Mouse (Mus musculus): ENCODE results near the gene Ece1. TPM values are rescaled to one million over a fixed set of nuclear protein-coding genes. Genes with fewer than 3 reads are reported as not detected.
"Not testable (repeated sequence)": the region's sequence is repeated elsewhere in the genome, so short reads cannot be mapped to it uniquely, and the experiment has no call there.

Ece1 gene
- total and polyA plus RNA-seq, 3 experiments: under 0.01 to 0.02 TPM; not detected in 1

DNA sequence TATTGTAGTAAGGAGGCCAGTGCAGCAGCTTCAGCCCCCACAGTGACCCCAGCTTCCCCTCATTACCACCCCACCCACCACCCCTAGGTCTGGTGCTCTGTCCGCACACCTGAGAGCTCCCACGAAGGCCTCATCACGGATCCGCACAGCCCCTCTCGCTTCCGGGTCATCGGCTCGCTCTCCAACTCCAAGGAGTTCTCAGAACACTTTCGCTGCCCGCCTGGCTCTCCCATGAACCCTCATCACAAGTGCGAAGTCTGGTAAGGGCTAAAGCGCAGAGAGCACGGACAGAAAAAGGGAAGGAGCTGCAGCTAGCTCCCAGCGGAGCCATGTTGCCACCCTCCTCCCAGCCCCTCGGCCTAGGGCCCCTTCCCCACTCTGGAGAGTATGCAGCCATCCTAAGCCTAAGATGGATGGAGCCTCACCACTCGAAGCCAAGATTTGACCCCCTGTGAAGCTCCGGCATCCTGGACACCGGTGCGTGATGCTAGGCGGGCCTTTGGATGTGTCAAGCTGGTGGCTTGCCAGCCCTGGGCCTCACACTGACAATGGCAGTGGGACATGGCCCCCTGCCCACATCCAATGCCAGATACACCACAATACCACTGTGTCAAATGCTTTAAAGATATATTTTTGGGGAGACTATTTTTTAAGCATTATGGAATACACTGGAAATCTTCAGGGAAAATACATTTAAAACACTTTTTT, 100.8 kb downstream of the Ece1 start:
- ATAC-seq (ENCODE audit: extremely low read depth, insufficient number of reproducible peaks, low FRiP score, poor library complexity, severe bottlenecking): no peak
- TF ChIP-seq POLR2AphosphoS5 (IDR thresholded peaks at IDR 0.05; ENCODE audit: insufficient replicate concordance, low read depth, low read length) (no peak), GATA1 (IDR thresholded peaks at IDR 0.05; ENCODE audit: borderline replicate concordance, low read length) (no peak), CTCF (IDR thresholded peaks at IDR 0.05; ENCODE audit: low read depth, low read length) (no peak), TAL1 (conservative IDR thresholded peaks at IDR 0.05; ENCODE audit: low read depth, low read length) (no peak), GATA2 (IDR thresholded peaks at IDR 0.05; ENCODE audit: borderline replicate concordance, low read depth, low read length) (no peak)

DNA sequence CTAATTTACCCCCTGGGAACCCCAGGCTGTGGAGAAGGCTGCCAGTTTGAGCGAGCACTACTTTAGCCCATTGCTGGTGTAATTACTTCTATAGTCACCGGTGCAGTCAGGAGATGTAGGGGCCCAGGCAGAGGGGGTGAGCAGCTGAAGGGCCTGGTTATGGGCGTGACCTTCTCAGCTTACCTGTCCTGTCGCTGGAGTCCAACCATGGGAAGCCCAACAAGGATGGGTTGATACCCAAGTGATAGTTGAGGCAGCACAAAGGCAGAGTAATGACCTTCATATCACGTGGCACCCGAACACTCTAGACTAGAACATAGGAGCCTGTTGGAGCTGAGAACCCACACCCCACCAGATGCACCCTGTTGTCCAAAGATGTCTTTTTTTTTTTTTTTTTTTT, 101.4 kb downstream of the Ece1 start:
- Histone ChIP-seq H3K9me3 (replicated peaks) (no peaks in the 10 kb centered on the region), H3K36me3 (replicated peaks) (no peaks in the 10 kb centered on the region), H3K27me3 (ENCODE audit: insufficient read depth, low read length) (peaks cover 29% of the 10 kb centered on the region), H3K4me1 (ENCODE audit: insufficient read depth, low read depth, low read length) (no peaks in the 10 kb centered on the region), H3K4me3 (ENCODE audit: low read depth, low read length) (no peak overlapping the region)
- ATAC-seq (ENCODE audit: extremely low read depth, insufficient number of reproducible peaks, low FRiP score, poor library complexity, severe bottlenecking) (no peak), DNase-seq (ENCODE audit: low spot score) (no peak)
- TF ChIP-seq GATA1 (IDR thresholded peaks at IDR 0.05; ENCODE audit: borderline replicate concordance, low read length) (no peak), CTCF (IDR thresholded peaks at IDR 0.05; ENCODE audit: low read depth, low read length) (no peak), GATA2 (IDR thresholded peaks at IDR 0.05; ENCODE audit: borderline replicate concordance, low read depth, low read length) (no peak), POLR2AphosphoS5 (IDR thresholded peaks at IDR 0.05; ENCODE audit: insufficient replicate concordance, low read depth, low read length) (no peak), TAL1 (conservative IDR thresholded peaks at IDR 0.05; ENCODE audit: low read depth, low read length) (no peak)

More for the DNA sequence above, 100.8 kb downstream of the Ece1 start:
- no peak overlapping the region for H3K4me3 ChIP-seq (ENCODE audit: low read depth, low read length)
- H3K9me3 ChIP-seq (replicated peaks): no peaks in the 10 kb centered on the region
- H3K4me1 ChIP-seq (ENCODE audit: insufficient read depth, low read depth, low read length): no peaks in the 10 kb centered on the region
- H3K27me3 ChIP-seq (ENCODE audit: insufficient read depth, low read length): peaks cover 33% of the 10 kb centered on the region
- no peak for DNase-seq (ENCODE audit: low spot score)
- no peaks in the 10 kb centered on the region for H3K36me3 ChIP-seq (replicated peaks)

DNA sequence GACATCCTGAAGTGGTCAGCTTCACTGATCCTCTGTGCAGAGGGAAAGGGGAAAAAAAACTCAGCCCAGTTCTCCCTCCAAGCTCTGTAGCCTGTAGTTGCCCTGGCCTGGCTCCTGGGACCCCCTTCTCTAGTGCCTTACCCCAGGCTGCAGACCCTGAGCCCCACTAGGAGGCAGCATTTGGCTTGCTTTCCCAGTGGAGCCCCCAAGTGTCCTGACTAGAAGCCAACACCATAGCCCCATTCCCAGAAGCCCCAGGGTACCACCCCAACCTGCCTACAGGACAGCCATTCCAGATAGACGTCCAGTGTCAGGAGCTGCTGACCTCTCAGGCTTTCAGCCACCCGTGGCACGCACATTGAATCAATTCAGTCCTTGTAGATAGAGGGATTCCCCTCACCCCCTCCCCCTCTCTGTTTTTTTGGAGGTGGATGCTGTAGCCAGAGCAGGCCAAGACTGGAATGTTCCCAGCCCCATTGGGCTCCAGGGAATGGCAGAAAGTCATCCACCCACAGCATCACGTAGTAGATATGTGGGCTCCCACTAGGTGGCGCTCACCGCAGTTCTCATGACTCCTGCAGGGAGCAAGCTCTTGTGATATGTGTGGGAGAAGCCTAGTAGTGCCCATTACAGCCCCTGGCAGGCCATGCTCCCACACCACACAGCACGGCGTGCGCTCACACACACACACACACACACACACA, 102.0 kb downstream of the Ece1 start:
- no peak; the same call in 1 of the 2 replicates for ATAC-seq (ENCODE audit: extremely low read depth, insufficient number of reproducible peaks, low FRiP score, poor library complexity, severe bottlenecking)

GRCm38 (mm10) chr4:137964585-137964930, 102.5 kb downstream of the Ece1 start:
- no peaks in the 10 kb centered on the region for H3K9me3 ChIP-seq (replicated peaks)
- TF ChIP-seq GATA2 (IDR thresholded peaks at IDR 0.05; ENCODE audit: borderline replicate concordance, low read depth, low read length) (no peak), GATA1 (IDR thresholded peaks at IDR 0.05; ENCODE audit: borderline replicate concordance, low read length) (no peak), CTCF (IDR thresholded peaks at IDR 0.05; ENCODE audit: low read depth, low read length) (no peak), TAL1 (conservative IDR thresholded peaks at IDR 0.05; ENCODE audit: low read depth, low read length) (no peak), POLR2AphosphoS5 (IDR thresholded peaks at IDR 0.05; ENCODE audit: insufficient replicate concordance, low read depth, low read length) (no peak)
- no peaks in the 10 kb centered on the region for H3K4me1 ChIP-seq (ENCODE audit: insufficient read depth, low read depth, low read length)
- H3K36me3 ChIP-seq (replicated peaks): no peaks in the 10 kb centered on the region
- no peak for ATAC-seq (ENCODE audit: extremely low read depth, insufficient number of reproducible peaks, low FRiP score, poor library complexity, severe bottlenecking)
- H3K4me3 ChIP-seq (ENCODE audit: low read depth, low read length): no peak overlapping the region
- H3K27me3 ChIP-seq (ENCODE audit: insufficient read depth, low read length): peaks cover 29% of the 10 kb centered on the region
- DNase-seq (ENCODE audit: low spot score): no peak

More for the DNA sequence above, 102.0 kb downstream of the Ece1 start:
- peaks cover 29% of the 10 kb centered on the region for H3K27me3 ChIP-seq (ENCODE audit: insufficient read depth, low read length)
- H3K4me1 ChIP-seq (ENCODE audit: insufficient read depth, low read depth, low read length): no peaks in the 10 kb centered on the region
- no peaks in the 10 kb centered on the region for H3K9me3 ChIP-seq (replicated peaks)
- no peak overlapping the region for H3K4me3 ChIP-seq (ENCODE audit: low read depth, low read length)
- DNase-seq (ENCODE audit: low spot score): peak; percentile 65
- H3K36me3 ChIP-seq (replicated peaks): no peaks in the 10 kb centered on the region
- TF ChIP-seq GATA2 (IDR thresholded peaks at IDR 0.05; ENCODE audit: borderline replicate concordance, low read depth, low read length): no peak
- TF ChIP-seq CTCF (IDR thresholded peaks at IDR 0.05; ENCODE audit: low read depth, low read length): peak; percentile 75
- TF ChIP-seq POLR2AphosphoS5 (IDR thresholded peaks at IDR 0.05; ENCODE audit: insufficient replicate concordance, low read depth, low read length): no peak
- TF ChIP-seq GATA1 (IDR thresholded peaks at IDR 0.05; ENCODE audit: borderline replicate concordance, low read length): no peak
- no peak for TF ChIP-seq TAL1 (conservative IDR thresholded peaks at IDR 0.05; ENCODE audit: low read depth, low read length)

GRCm38 (mm10) chr4:137968203-137968602, 106.2 kb downstream of the Ece1 start:
- no peak for ATAC-seq (ENCODE audit: extremely low read depth, insufficient number of reproducible peaks, low FRiP score, poor library complexity, severe bottlenecking)
- Histone ChIP-seq H3K9me3 (replicated peaks) (no peaks in the 10 kb centered on the region), H3K36me3 (replicated peaks) (no peaks in the 10 kb centered on the region), H3K27me3 (ENCODE audit: insufficient read depth, low read length) (peaks cover 11% of the 10 kb centered on the region), H3K4me3 (ENCODE audit: low read depth, low read length) (no peak overlapping the region), H3K4me1 (ENCODE audit: insufficient read depth, low read depth, low read length) (no peaks in the 10 kb centered on the region)
- DNase-seq (ENCODE audit: low spot score): peak; percentile 64
- TF ChIP-seq TAL1 (conservative IDR thresholded peaks at IDR 0.05; ENCODE audit: low read depth, low read length) (no peak), CTCF (IDR thresholded peaks at IDR 0.05; ENCODE audit: low read depth, low read length) (peak; percentile 95)

DNA sequence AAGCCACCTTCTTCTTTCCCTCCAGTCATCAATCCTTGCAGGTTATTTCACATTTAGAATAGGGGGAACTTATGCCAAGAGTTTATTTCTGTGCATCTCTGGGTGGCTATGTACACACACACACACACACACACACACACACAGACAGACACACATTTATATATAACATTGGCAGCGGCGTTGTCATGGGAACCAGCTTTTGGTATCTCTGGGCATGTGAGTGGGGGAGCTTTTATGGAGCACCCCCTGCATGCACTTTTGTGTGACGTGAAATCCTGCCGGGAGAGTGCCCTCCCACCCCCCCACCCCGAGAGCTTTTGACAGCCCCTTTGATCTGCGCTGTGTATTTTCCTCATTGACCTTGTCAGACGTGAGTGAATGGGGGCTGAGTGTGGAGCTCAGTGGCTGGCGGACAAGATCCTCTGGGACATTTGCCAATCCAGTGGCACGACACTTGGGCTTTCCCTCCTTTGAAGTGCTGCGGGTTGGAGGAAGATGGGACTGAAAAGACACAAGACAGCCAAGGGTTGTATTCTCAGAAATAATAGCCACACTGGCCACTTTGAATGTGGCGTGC, 108.7 kb downstream of the Ece1 start:
- H3K27me3 ChIP-seq (ENCODE audit: insufficient read depth, low read length); H3K4me3 ChIP-seq (ENCODE audit: low read depth, low read length); H3K9me3 ChIP-seq (replicated peaks); H3K36me3 ChIP-seq (replicated peaks); H3K4me1 ChIP-seq (ENCODE audit: insufficient read depth, low read depth, low read length); ATAC-seq (ENCODE audit: extremely low read depth, insufficient number of reproducible peaks, low FRiP score, poor library complexity, severe bottlenecking); DNase-seq (ENCODE audit: low spot score): not testable (repeated sequence)

DNA sequence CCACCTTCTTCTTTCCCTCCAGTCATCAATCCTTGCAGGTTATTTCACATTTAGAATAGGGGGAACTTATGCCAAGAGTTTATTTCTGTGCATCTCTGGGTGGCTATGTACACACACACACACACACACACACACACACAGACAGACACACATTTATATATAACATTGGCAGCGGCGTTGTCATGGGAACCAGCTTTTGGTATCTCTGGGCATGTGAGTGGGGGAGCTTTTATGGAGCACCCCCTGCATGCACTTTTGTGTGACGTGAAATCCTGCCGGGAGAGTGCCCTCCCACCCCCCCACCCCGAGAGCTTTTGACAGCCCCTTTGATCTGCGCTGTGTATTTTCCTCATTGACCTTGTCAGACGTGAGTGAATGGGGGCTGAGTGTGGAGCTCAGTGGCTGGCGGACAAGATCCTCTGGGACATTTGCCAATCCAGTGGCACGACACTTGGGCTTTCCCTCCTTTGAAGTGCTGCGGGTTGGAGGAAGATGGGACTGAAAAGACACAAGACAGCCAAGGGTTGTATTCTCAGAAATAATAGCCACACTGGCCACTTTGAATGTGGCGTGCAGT, 112.9 kb downstream of the Ece1 start:
- H3K36me3 ChIP-seq (replicated peaks); H3K4me3 ChIP-seq (ENCODE audit: low read depth, low read length); DNase-seq (ENCODE audit: low spot score); H3K27me3 ChIP-seq (ENCODE audit: insufficient read depth, low read length); ATAC-seq (ENCODE audit: extremely low read depth, insufficient number of reproducible peaks, low FRiP score, poor library complexity, severe bottlenecking); H3K4me1 ChIP-seq (ENCODE audit: insufficient read depth, low read depth, low read length); H3K9me3 ChIP-seq (replicated peaks): not testable (repeated sequence)

DNA sequence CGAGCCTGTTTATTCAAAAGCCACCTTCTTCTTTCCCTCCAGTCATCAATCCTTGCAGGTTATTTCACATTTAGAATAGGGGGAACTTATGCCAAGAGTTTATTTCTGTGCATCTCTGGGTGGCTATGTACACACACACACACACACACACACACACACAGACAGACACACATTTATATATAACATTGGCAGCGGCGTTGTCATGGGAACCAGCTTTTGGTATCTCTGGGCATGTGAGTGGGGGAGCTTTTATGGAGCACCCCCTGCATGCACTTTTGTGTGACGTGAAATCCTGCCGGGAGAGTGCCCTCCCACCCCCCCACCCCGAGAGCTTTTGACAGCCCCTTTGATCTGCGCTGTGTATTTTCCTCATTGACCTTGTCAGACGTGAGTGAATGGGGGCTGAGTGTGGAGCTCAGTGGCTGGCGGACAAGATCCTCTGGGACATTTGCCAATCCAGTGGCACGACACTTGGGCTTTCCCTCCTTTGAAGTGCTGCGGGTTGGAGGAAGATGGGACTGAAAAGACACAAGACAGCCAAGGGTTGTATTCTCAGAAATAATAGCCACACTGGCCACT, 117.1 kb downstream of the Ece1 start:
- ATAC-seq (ENCODE audit: extremely low read depth, insufficient number of reproducible peaks, low FRiP score, poor library complexity, severe bottlenecking); H3K36me3 ChIP-seq (replicated peaks); H3K9me3 ChIP-seq (replicated peaks); H3K4me1 ChIP-seq (ENCODE audit: insufficient read depth, low read depth, low read length); DNase-seq (ENCODE audit: low spot score); H3K4me3 ChIP-seq (ENCODE audit: low read depth, low read length); H3K27me3 ChIP-seq (ENCODE audit: insufficient read depth, low read length): not testable (repeated sequence)

Measured in G1E (cell line).